Mouse (Mus musculus): Measurements from ENCODE around the gene Ncbp3. TPM values are rescaled to one million over a fixed set of nuclear protein-coding genes. Genes with fewer than 3 reads are reported as not detected.

The Ncbp3 gene
- polyA plus RNA-seq, 1 experiment from 2014 or later: 9.5 TPM

DNA sequence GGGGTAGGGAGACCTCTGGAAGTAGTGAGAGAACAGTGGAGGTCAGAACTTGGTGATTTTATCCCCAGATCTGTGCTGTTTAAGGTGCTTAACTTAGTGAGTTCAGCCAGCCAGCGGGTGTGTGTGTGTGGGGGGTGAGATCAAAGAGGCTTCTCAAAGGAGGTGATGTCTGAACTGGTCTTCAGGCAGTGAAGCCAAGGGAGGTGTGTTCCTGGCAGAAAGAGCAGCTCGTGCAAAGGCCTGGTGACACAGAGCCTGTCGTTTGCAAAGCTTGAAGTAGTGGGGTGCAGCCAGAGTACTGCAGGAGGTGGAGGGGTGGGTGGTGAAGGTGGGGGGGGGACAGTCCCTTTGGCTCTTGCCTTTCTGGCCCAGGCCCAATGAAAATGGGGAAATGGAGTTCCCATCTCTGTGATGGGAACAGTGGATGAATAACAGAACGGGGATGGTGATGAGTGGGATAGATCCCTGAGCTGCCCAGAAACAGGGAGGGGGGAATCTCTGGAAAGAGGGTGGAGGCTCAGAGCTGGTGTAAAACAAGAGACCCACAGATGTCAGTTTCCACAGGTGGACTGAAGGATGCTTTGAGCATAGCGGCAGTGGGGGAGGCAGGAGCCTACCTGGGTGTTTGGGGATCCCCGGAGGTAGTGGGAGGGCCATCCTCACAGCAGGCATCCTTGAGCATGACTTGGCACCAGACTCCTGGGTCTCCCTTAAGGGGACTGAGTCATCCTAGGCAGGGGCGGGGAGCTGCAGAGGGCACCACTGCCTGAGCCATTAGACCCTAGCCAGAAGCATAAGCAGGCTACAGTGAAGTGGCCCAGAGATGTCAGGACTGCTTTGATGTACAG is 26.4 kb upstream of the Ncbp3 start:
- Histone ChIP-seq H3K9me3 (ENCODE audit: control insufficient read depth, low read length) (no peaks in the 10 kb centered on the region), H3K27ac (replicated peaks in 1 of 2; ENCODE audit: control insufficient read depth in 1 of 2, insufficient read depth in 1 of 2, low read depth in 2 of 2, low read length in 2 of 2) (no peak overlapping the region), H3K9ac (ENCODE audit: low read length) (no peak overlapping the region), H3K4me2 (ENCODE audit: low read length) (no peak overlapping the region), H3K4me3 (ENCODE audit: control insufficient read depth in 1 of 2, insufficient read depth in 1 of 2, low read depth in 1 of 2, low read length in 2 of 2) (no peak overlapping the region), H3K27me3 (ENCODE audit: control insufficient read depth, insufficient read depth, low read length) (peaks cover 54% of the 10 kb centered on the region), H3K36me3 (ENCODE audit: control insufficient read depth, insufficient read depth, low read length) (no peaks in the 10 kb centered on the region), H3K4me1 (ENCODE audit: control insufficient read depth in 2 of 2, insufficient read depth in 2 of 2, low read length in 2 of 2) (peaks cover 21 to 23% of the 10 kb centered on the region in 2 experiments)
- 63% methylated on average over 7 of the region's 7 CpGs for WGBS
- no peak for ATAC-seq (ENCODE audit: insufficient number of reproducible peaks, insufficient read depth, low FRiP score, low read depth)

DNA sequence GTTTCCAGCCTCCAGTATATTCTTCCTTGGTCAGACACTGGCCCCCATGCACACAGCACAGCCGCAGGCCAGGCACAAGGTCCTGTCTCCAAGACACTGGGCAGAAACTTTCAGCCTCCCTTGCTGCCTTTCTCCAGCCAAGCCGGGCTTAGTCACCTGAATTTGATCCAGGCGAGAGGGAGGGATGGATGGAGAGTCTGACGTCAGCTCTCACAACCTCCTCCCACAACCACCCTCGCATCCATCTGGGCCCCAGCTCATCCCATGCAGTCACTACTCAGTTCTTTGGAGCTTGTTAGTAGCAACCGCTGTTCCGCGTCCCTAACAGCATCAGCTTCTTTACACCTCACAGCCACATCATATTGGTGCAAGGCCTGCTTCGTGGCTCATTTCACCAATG is 24.5 kb upstream of the Ncbp3 start:
- Histone ChIP-seq H3K9me3 (ENCODE audit: control insufficient read depth, low read length) (no peaks in the 10 kb centered on the region), H3K4me3 (ENCODE audit: control insufficient read depth in 1 of 2, insufficient read depth in 1 of 2, low read depth in 1 of 2, low read length in 2 of 2) (no peak overlapping the region), H3K4me1 (ENCODE audit: control insufficient read depth in 2 of 2, insufficient read depth in 2 of 2, low read length in 2 of 2) (peaks cover 28 to 29% of the 10 kb centered on the region in 2 experiments), H3K27ac (replicated peaks in 1 of 2; ENCODE audit: control insufficient read depth in 1 of 2, insufficient read depth in 1 of 2, low read depth in 2 of 2, low read length in 2 of 2) (no peak overlapping the region), H3K4me2 (ENCODE audit: low read length) (no peak overlapping the region), H3K36me3 (ENCODE audit: control insufficient read depth, insufficient read depth, low read length) (no peaks in the 10 kb centered on the region), H3K9ac (ENCODE audit: low read length) (no peak overlapping the region), H3K27me3 (ENCODE audit: control insufficient read depth, insufficient read depth, low read length) (peaks cover 38% of the 10 kb centered on the region)
- 57% methylated on average over 9 of the region's 9 CpGs for WGBS
- ATAC-seq (ENCODE audit: insufficient number of reproducible peaks, insufficient read depth, low FRiP score, low read depth): no peak

DNA sequence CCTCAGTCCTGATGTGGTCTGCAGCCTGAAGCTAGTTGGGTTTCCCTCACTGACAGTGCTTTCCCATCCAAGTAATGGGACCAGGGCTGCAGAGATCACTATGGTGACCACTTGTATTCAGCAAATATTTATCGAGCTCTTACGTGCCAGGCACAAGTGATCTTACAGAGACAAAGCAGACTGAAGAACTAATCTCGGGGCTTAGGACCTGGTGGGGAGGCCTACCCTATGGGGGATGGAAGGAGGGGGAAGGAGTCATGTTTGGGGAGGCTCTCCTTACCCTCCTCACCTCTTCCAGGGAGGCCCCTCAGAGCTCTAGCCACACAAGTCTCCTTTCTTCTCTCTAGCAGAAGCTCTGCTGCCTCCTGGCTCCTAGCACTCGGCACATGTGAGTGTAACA is 23.8 kb upstream of the Ncbp3 start:
- H3K9ac ChIP-seq (ENCODE audit: low read length): no peak overlapping the region
- H3K4me1 ChIP-seq (ENCODE audit: control insufficient read depth in 2 of 2, insufficient read depth in 2 of 2, low read length in 2 of 2): peaks cover 25 to 26% of the 10 kb centered on the region in 2 experiments
- 42% methylated on average over 4 of the region's 4 CpGs for WGBS
- ATAC-seq (ENCODE audit: insufficient number of reproducible peaks, insufficient read depth, low FRiP score, low read depth): no peak
- H3K4me3 ChIP-seq (ENCODE audit: control insufficient read depth in 1 of 2, insufficient read depth in 1 of 2, low read depth in 1 of 2, low read length in 2 of 2): no peak overlapping the region
- H3K27me3 ChIP-seq (ENCODE audit: control insufficient read depth, insufficient read depth, low read length): peaks cover 33% of the 10 kb centered on the region
- no peak overlapping the region for H3K4me2 ChIP-seq (ENCODE audit: low read length)
- no peak overlapping the region for H3K27ac ChIP-seq (replicated peaks in 1 of 2; ENCODE audit: control insufficient read depth in 1 of 2, insufficient read depth in 1 of 2, low read depth in 2 of 2, low read length in 2 of 2)
- no peaks in the 10 kb centered on the region for H3K9me3 ChIP-seq (ENCODE audit: control insufficient read depth, low read length)
- no peaks in the 10 kb centered on the region for H3K36me3 ChIP-seq (ENCODE audit: control insufficient read depth, insufficient read depth, low read length)

DNA sequence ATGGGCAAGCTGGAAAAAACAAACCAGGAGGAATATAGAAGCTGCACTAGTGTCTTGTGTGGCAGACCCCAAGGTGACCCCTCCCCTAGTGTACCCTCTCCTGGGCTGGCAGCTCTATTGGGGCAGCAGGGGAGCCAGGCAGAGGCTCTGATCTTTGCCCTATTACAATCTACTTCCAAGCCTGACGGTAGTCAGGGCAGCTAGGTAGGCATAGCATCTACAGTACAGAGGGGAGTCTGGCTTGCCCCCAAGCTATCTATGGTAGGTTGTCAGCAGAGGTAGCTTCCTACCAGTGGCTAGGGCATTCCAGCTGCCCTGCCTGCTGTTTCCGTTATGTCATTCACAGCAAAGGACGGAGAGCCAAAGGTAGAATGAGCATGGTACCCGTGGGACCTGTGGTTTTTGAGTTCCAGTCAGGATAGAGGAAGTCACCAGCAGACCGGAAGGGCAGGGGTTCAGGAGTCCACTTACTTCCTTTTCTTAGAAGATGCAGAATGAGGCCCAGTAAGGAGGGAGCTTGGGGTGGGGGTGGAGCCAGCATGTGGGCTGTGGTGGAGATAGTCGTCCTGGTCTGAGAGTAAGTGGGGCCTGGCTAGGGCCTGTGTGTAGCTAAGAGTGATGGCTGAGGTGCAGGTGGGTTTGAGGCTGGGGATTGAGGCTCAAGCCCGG is 23.2 kb upstream of the Ncbp3 start:
- H3K9ac ChIP-seq (ENCODE audit: low read length): peak overlapping the region; percentile 21; the same call in 1 of the 2 replicates
- ATAC-seq (ENCODE audit: insufficient number of reproducible peaks, insufficient read depth, low FRiP score, low read depth): no peak
- H3K9me3 ChIP-seq (ENCODE audit: control insufficient read depth, low read length): no peaks in the 10 kb centered on the region
- H3K4me2 ChIP-seq (ENCODE audit: low read length): no peak overlapping the region
- H3K27ac ChIP-seq (replicated peaks in 1 of 2; ENCODE audit: control insufficient read depth in 1 of 2, insufficient read depth in 1 of 2, low read depth in 2 of 2, low read length in 2 of 2): no peak overlapping the region
- H3K36me3 ChIP-seq (ENCODE audit: control insufficient read depth, insufficient read depth, low read length): no peaks in the 10 kb centered on the region
- WGBS: 57% methylated on average over 7 of the region's 7 CpGs
- no peak overlapping the region for H3K4me3 ChIP-seq (ENCODE audit: control insufficient read depth in 1 of 2, insufficient read depth in 1 of 2, low read depth in 1 of 2, low read length in 2 of 2)
- H3K27me3 ChIP-seq (ENCODE audit: control insufficient read depth, insufficient read depth, low read length): peaks cover 29% of the 10 kb centered on the region
- H3K4me1 ChIP-seq (ENCODE audit: control insufficient read depth in 2 of 2, insufficient read depth in 2 of 2, low read length in 2 of 2): peaks cover 22 to 26% of the 10 kb centered on the region in 2 experiments

DNA sequence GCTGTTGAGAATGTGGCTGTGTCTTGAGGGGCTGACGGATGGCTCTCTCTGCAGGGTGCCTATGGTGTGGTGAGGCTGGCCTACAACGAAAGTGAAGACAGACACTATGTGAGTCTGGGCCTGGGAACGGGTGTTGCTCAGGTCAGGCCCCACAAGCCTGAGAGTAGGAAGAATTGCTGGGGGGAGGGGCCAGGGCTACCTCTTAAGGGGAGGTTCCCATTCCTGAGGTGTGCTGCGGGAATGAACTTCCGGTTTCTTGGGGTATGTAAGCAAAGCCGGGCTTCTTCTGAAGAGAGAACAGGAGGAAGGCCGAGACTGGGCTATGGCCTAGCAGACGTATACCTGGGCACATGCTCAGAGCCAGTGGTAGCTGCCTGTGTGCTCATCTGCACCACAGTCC is 20.6 kb upstream of the Ncbp3 start:
- no peak for ATAC-seq (ENCODE audit: insufficient number of reproducible peaks, insufficient read depth, low FRiP score, low read depth)
- Histone ChIP-seq H3K9me3 (ENCODE audit: control insufficient read depth, low read length) (no peaks in the 10 kb centered on the region), H3K27me3 (ENCODE audit: control insufficient read depth, insufficient read depth, low read length) (peaks cover 7% of the 10 kb centered on the region), H3K4me3 (ENCODE audit: control insufficient read depth in 1 of 2, insufficient read depth in 1 of 2, low read depth in 1 of 2, low read length in 2 of 2) (no peak overlapping the region), H3K4me1 (ENCODE audit: control insufficient read depth in 2 of 2, insufficient read depth in 2 of 2, low read length in 2 of 2) (peaks cover 27 to 28% of the 10 kb centered on the region in 2 experiments), H3K4me2 (ENCODE audit: low read length) (no peak overlapping the region), H3K36me3 (ENCODE audit: control insufficient read depth, insufficient read depth, low read length) (no peaks in the 10 kb centered on the region), H3K27ac (replicated peaks in 1 of 2; ENCODE audit: control insufficient read depth in 1 of 2, insufficient read depth in 1 of 2, low read depth in 2 of 2, low read length in 2 of 2) (no peak overlapping the region), H3K9ac (ENCODE audit: low read length) (0 out of 2 replicates have a peak overlapping the region, but pooled peaks have one; percentile 25)
- WGBS: 48% methylated on average over 8 of the region's 8 CpGs

DNA sequence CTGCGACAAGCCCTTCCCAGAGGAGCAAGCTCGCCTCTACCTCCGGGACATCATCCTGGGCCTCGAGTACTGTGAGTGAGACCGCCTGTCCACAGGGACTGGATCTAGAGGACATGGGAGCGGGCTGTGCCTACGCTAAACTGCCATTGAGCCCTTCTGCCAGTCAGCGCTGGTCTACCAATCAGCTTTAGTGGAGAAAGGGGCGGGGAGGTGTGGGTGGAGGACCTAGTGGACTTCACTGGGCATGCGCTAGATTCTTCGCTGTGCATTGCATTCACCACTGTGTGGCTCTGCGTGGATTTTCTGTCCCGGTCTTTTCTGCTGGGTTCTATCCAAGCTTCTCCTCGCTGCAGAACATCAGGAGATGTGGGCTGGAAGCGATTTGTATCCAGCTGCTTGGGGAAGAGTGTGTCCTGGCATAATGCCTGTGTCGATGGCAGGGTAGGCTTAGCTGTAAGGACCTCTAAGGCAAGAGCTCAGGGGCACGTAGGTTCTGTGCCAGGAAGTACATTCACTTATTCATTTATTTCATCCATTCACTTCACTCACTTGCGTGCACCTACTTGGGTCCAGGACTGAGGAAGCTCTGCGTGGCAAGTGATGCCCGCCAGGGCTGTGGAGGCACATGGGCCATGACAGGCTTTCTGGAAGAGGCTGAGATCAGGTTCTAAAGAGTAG is 16.6 kb upstream of the Ncbp3 start:
- H3K4me1 ChIP-seq (ENCODE audit: control insufficient read depth in 2 of 2, insufficient read depth in 2 of 2, low read length in 2 of 2): peaks cover 13 to 19% of the 10 kb centered on the region in 2 experiments
- H3K9ac ChIP-seq (ENCODE audit: low read length): peak overlapping the region; percentile 67
- H3K4me3 ChIP-seq (ENCODE audit: control insufficient read depth in 1 of 2, insufficient read depth in 1 of 2, low read depth in 1 of 2, low read length in 2 of 2): peak overlapping the region; percentile 26 to 30
- peak; percentile 74 for ATAC-seq (ENCODE audit: insufficient number of reproducible peaks, insufficient read depth, low FRiP score, low read depth)
- no peaks in the 10 kb centered on the region for H3K36me3 ChIP-seq (ENCODE audit: control insufficient read depth, insufficient read depth, low read length)
- H3K27me3 ChIP-seq (ENCODE audit: control insufficient read depth, insufficient read depth, low read length): peaks cover 4% of the 10 kb centered on the region; the same call in 1 of the 2 replicates
- peak overlapping the region; percentile 67 for H3K4me2 ChIP-seq (ENCODE audit: low read length)
- H3K27ac ChIP-seq (replicated peaks in 1 of 2; ENCODE audit: control insufficient read depth in 1 of 2, insufficient read depth in 1 of 2, low read depth in 2 of 2, low read length in 2 of 2): peak overlapping the region; percentile 46 to 53; a peak in 3 of 4 replicates
- 25% methylated on average over 20 of the region's 20 CpGs for WGBS
- H3K9me3 ChIP-seq (ENCODE audit: control insufficient read depth, low read length): no peaks in the 10 kb centered on the region

DNA sequence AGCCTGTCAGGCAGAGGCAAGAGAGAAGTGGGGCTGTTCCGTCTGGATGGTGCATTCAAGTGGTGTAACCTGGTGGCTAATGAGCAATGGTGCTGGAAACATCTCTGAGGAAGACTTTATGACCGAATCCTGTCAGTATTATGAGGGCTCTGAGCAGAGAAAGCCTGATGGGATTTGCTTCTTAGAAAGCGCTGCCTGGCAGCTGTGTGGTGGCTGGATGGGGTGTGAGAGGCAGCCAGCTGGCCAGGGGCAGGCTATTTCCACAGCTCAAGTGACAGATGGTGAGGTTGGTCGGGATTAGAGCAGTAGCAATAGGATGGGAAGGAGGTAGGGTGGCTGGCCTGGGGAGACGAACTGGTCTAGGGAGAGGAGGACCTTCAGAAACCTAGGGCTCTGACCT is 16.0 kb upstream of the Ncbp3 start:
- peak overlapping the region in 1 of 2 experiments; percentile 46; a peak in 1 of 4 replicates for H3K27ac ChIP-seq (replicated peaks in 1 of 2; ENCODE audit: control insufficient read depth in 1 of 2, insufficient read depth in 1 of 2, low read depth in 2 of 2, low read length in 2 of 2)

More for the DNA sequence above, 16.0 kb upstream of the Ncbp3 start:
- ATAC-seq (ENCODE audit: insufficient number of reproducible peaks, insufficient read depth, low FRiP score, low read depth): no peak
- 68% methylated on average over 5 of the region's 5 CpGs for WGBS
- H3K27me3 ChIP-seq (ENCODE audit: control insufficient read depth, insufficient read depth, low read length): peaks cover 4% of the 10 kb centered on the region; the same call in 1 of the 2 replicates
- H3K9ac ChIP-seq (ENCODE audit: low read length): no peak overlapping the region; the same call in 1 of the 2 replicates
- peaks cover 18 to 21% of the 10 kb centered on the region in 2 experiments for H3K4me1 ChIP-seq (ENCODE audit: control insufficient read depth in 2 of 2, insufficient read depth in 2 of 2, low read length in 2 of 2)
- no peak overlapping the region for H3K4me3 ChIP-seq (ENCODE audit: control insufficient read depth in 1 of 2, insufficient read depth in 1 of 2, low read depth in 1 of 2, low read length in 2 of 2)
- no peaks in the 10 kb centered on the region for H3K36me3 ChIP-seq (ENCODE audit: control insufficient read depth, insufficient read depth, low read length)
- no peaks in the 10 kb centered on the region for H3K9me3 ChIP-seq (ENCODE audit: control insufficient read depth, low read length)
- H3K4me2 ChIP-seq (ENCODE audit: low read length): peak overlapping the region; percentile 67

All from heart, embryonic 14.5 days (tissue).